Mouse (Mus musculus) spleen, adult 2 months (tissue): ENCODE data around the gene Tssc4. TPM values are rescaled to one million over a fixed set of nuclear protein-coding genes. Genes with fewer than 3 reads are reported as not detected.
A peak's percentile ranks its signal among the peaks of the same experiment; 100 is the strongest.

Source experiments
- DNase-seq, 2 experiments: peaks; one replicate each; pipeline versions ENCODE4 v3.0.0 to v3.0.0-alpha.2; 2012 to 2021; ENCODE audit warnings: low spot score in 2 of 2, low read depth in 1 of 2
- H3K27ac ChIP-seq: fragments of 200-500 bp; 2 replicates; pipeline ENCODE4 v1.5.1; 2012; ENCODE audit warnings: low read length, inconsistent platforms; ENCODE audit not compliant: insufficient read depth
- H3K27me3 ChIP-seq: fragments of 200-500 bp; 2 replicates; pipeline ENCODE4 v1.6.1; 2012; ENCODE audit warnings: mild to moderate bottlenecking, moderate library complexity, low read length, inconsistent platforms; ENCODE audit not compliant: control insufficient read depth, insufficient read depth
- H3K36me3 ChIP-seq: fragments of 200-500 bp; 2 replicates; pipeline ENCODE4 v1.6.1; 2012; ENCODE audit warnings: mild to moderate bottlenecking, low read length, inconsistent platforms; ENCODE audit not compliant: control insufficient read depth, insufficient read depth
- H3K4me1 ChIP-seq: fragments of 200-500 bp; 2 replicates; pipeline ENCODE4 v1.6.1; 2011; ENCODE audit warnings: inconsistent platforms; ENCODE audit not compliant: control insufficient read depth, insufficient read depth, insufficient read length
- H3K4me3 ChIP-seq: fragments of 200-500 bp; 2 replicates; pipeline ENCODE4 v1.5.1; 2011; ENCODE audit warnings: mild to moderate bottlenecking, inconsistent platforms; ENCODE audit not compliant: insufficient read depth, insufficient read length; ENCODE audit errors: extremely low read depth
- CTCF ChIP-seq: fragments of 200-500 bp; IDR thresholded peaks from 2 replicates; pipeline ENCODE4 v1.5.1; 2011; ENCODE audit warnings: mild to moderate bottlenecking, inconsistent platforms; ENCODE audit not compliant: insufficient read depth, insufficient read length, insufficient replicate concordance; ENCODE audit errors: extremely low read depth
- POLR2A ChIP-seq: fragments of 200-500 bp; IDR thresholded peaks from 2 replicates; pipeline ENCODE4 v1.6.1; 2011; ENCODE audit warnings: low read depth, low read length, inconsistent platforms
- WGBS: fragments of 180-500 bp; shearing (Covaris S2); methylation state at CpG from one replicate; pipeline ENCODE4 v1.1.7; 2018; 5-methylcytosine and 5-hydroxymethylcytosine counted together
- polyA plus RNA-seq: library from polyadenylated mRNA; depleted of rRNA; stranded (reverse); fragments of >200 nt; gene quantifications from 2 replicates; pipeline ENCODE4 v1.2.3, GENCODE M21; 2012

Gene Tssc4
- polyA plus RNA-seq, 1 experiment: 62.9 TPM

- H3K27me3 ChIP-seq: no peaks in the 10 kb centered on the region
- 88% methylated on average over 3 of the region's 3 CpGs for WGBS
- H3K4me1 ChIP-seq: peaks cover 12% of the 10 kb centered on the region; the same call in 1 of the 2 replicates
- TF ChIP-seq POLR2A (no peak), CTCF (no peak)
- H3K36me3 ChIP-seq: no peaks in the 10 kb centered on the region
- H3K27ac ChIP-seq: no peak overlapping the region
- no peak overlapping the region for H3K4me3 ChIP-seq
- DNase-seq: no peak
Measured at GRCm38 (mm10) chr7:143025496-143025895, 43.6 kb upstream of the Tssc4 start.

GRCm38 (mm10) chr7:143027196-143027595 lies 41.9 kb upstream of the Tssc4 start:
- 91% methylated on average over 4 of the region's 4 CpGs for WGBS
- Histone ChIP-seq H3K27ac (no peak overlapping the region), H3K27me3 (no peaks in the 10 kb centered on the region), H3K4me3 (no peak overlapping the region), H3K36me3 (no peaks in the 10 kb centered on the region), H3K4me1 (peaks cover 10% of the 10 kb centered on the region; the same call in 1 of the 2 replicates)
- no peak for TF ChIP-seq CTCF
- TF ChIP-seq POLR2A: no peak
- DNase-seq: no peak

- Histone ChIP-seq H3K36me3 (no peaks in the 10 kb centered on the region), H3K4me1 (peaks cover 4% of the 10 kb centered on the region; the same call in 1 of the 2 replicates), H3K4me3 (no peak overlapping the region), H3K27ac (no peak overlapping the region), H3K27me3 (no peaks in the 10 kb centered on the region)
- DNase-seq: no peak
- TF ChIP-seq CTCF (no peak), POLR2A (no peak)
- 85% methylated on average over 1 of the region's 1 CpGs for WGBS
Measured at GRCm38 (mm10) chr7:143031816-143032215, 37.2 kb upstream of the Tssc4 start.

- Histone ChIP-seq H3K27ac (no peak overlapping the region), H3K4me1 (peaks cover 17% of the 10 kb centered on the region; the same call in 1 of the 2 replicates), H3K36me3 (no peaks in the 10 kb centered on the region), H3K4me3 (no peak overlapping the region), H3K27me3 (no peaks in the 10 kb centered on the region)
- no peak for DNase-seq
- 87% methylated on average over 4 of the region's 4 CpGs for WGBS
- TF ChIP-seq CTCF (no peak), POLR2A (no peak)
Measured at GRCm38 (mm10) chr7:143033581-143033980, 35.5 kb upstream of the Tssc4 start.

- Histone ChIP-seq H3K27ac (no peak overlapping the region), H3K36me3 (no peaks in the 10 kb centered on the region), H3K27me3 (no peaks in the 10 kb centered on the region), H3K4me1 (peaks cover 18% of the 10 kb centered on the region; the same call in 1 of the 2 replicates), H3K4me3 (no peak overlapping the region)
- DNase-seq: no peak
- TF ChIP-seq POLR2A (no peak), CTCF (no peak)
- WGBS: 97% methylated on average over 2 of the region's 2 CpGs
Measured at GRCm38 (mm10) chr7:143034112-143034511, 34.9 kb upstream of the Tssc4 start.

- Histone ChIP-seq H3K27ac (no peak overlapping the region), H3K4me1 (peaks cover 18% of the 10 kb centered on the region; the same call in 1 of the 2 replicates), H3K36me3 (no peaks in the 10 kb centered on the region), H3K4me3 (no peak overlapping the region), H3K27me3 (no peaks in the 10 kb centered on the region)
- 92% methylated on average over 8 of the region's 8 CpGs for WGBS
- no peak for DNase-seq
- TF ChIP-seq CTCF (no peak), POLR2A (no peak)
Measured at GRCm38 (mm10) chr7:143034519-143035450, 34.3 kb upstream of the Tssc4 start.

- TF ChIP-seq POLR2A: no peak
- Histone ChIP-seq H3K27ac (0 out of 2 replicates have a peak overlapping the region, but pooled peaks have one; percentile 96), H3K36me3 (no peaks in the 10 kb centered on the region), H3K27me3 (no peaks in the 10 kb centered on the region), H3K4me3 (no peak overlapping the region), H3K4me1 (peaks cover 21% of the 10 kb centered on the region; the same call in 1 of the 2 replicates)
- WGBS: 58% methylated on average over 3 of the region's 3 CpGs
- DNase-seq: no peak
Measured at GRCm38 (mm10) chr7:143036787-143037186, 32.3 kb upstream of the Tssc4 start.
